Mouse (Mus musculus) gastrocnemius, postnatal 25 days (tissue): ENCODE data around the gene Thg1l. TPM values are rescaled to one million over a fixed set of nuclear protein-coding genes. Genes with fewer than 3 reads are reported as not detected.
A peak's percentile ranks its signal among the peaks of the same experiment; 100 is the strongest.

Source experiments
- DNase-seq: peaks from one replicate; pipeline ENCODE4 v3.0.0; 2022
- total RNA-seq, 2 experiments: library from RNA; stranded (reverse); gene quantifications; 1 replicate in 1 of 2; 2 replicates in 1 of 2; pipeline ENCODE4 v1.2.3; 2021

Thg1l gene
- total RNA-seq, 2 experiments from 2014 or later = 4.8 to 5.4 TPM

DNA sequence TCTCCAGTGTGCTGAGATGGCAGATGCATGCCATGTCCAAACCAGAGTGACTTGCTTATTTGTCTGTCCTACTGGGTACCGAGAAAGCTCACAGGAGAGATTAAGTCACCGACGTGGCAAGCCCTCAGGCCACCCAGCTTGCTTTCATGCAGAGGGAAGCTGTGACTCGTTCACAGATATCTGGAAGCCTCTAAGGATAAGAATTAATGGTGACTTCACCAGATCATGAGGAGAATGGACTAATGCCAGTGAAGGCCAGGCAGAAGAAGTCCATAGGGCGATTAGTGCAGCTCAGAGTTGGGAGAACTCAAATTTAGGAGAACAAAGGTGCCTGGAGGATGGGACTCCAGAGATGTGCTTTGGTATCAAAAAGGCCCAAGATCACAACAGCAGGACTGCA, 27.8 kb downstream of the Thg1l start:
- no peak for DNase-seq

DNA sequence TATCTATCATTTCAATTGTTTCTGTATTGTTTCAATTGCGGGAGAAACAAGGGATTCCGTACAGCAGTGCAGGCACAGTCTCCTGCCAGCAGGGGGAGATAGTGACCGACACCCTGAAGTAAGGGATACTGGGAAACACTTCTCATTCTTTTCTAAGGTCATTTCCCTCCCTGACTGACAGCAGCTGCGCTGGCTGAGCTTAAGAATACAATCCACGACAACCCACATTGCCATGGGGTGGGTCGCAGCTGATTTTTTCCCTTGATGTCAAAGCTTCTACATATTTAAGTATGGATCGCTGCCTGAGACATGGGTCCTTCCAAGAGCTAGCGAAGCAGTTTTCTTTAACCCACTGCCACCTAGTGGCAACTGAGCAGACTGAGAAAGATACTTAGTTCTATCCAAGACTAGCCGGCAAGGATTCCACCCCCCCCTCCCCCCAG, 28.6 kb downstream of the Thg1l start:
- peak; percentile 62 for DNase-seq

DNA sequence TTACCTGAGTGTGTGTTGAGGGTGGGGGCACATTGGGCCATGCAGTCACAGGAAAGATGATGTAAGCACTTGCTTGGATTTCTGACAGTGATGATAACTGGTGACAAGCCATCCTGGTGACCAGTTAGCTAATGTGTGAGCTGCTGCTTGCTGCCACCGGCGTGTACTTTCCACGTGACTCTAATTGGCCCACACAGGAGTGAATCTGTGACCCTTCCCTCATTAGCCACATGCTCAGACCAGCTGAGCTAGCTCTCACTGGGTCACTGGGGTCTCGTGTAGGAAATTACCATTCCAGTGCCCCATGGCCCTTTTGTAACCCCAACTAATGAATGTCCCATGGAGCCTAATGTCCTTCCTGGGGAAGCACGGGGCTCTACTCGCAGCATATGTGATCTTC, 29.9 kb downstream of the Thg1l start:
- DNase-seq = no peak

DNA sequence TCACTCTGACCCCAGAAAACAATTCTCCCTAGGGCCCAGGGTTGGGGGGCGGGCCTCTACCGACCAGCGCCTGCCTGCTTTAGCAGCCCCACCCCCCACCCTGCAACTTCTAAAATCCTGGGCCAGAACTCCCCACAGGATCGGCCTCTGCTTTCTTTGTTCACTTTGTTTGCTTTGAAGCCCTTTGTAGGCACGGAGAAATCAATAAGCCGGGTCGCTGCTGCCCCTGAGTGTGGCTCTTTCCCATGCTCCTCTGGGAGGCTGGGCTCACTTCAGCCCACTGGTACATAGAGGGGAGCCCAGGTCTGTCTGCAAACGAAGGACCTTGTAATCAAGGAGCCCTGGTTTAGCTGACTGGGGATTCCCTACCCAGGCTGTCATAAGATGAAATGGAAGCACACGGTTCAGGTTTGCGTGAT, 33.8 kb downstream of the Thg1l start:
- no peak for DNase-seq

DNA sequence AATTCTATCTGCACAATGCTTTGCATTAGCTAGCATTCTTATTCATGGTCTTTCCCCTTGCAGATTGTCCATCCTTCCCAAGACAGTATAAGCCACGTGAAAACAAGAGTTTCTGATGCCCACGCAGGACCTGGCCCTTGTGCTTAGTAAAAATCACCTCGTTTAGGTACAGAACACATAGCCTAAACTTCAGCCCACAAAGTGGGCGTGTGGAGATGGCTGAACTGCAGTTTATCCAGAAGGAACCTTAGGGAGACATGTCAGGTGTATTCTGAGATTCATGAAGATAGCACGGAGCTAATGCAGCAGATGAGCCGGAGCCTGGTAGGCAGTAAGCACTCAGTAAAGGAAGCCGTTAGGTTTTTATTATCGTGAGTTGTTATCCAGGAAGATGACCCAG, 34.3 kb downstream of the Thg1l start:
- DNase-seq = no peak

DNA sequence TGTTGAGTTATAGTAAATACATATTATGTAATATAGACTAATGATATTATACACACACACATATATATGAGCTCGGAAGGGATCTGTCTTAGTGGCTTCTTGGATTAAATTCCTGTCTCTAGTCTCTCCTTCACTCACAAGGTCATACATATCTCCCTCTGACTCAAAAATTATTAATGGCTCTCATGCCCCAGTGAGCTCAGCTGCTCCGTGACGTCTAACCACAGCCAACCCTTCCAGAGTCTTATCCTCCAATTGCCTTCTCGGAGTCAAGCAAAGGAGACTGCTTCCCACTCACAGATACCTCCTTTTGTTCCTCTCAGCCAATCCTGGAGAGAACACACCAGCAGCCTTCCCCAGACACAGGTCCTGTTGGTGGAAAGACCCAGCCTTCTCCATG, 36.5 kb downstream of the Thg1l start:
- DNase-seq = no peak

DNA sequence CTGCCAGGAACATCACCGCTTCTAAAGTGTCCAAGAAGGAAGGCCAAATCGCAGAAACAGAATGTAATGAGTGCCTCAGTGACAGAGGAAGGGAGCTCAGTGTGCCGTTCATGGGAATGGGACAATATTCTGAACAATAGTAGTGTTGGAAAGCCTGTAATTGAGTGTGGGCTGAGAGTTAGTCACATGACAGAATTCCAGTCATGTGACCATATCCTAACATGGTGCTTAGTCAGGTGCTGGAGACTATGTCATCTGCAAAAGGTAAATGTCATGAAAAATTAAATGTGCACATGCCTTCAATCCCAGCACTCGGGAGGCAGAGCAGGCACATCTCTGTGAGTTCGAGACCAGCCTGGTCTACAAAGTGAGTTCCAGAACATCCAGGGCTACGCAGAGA, 37.3 kb downstream of the Thg1l start:
- DNase-seq = no peak

DNA sequence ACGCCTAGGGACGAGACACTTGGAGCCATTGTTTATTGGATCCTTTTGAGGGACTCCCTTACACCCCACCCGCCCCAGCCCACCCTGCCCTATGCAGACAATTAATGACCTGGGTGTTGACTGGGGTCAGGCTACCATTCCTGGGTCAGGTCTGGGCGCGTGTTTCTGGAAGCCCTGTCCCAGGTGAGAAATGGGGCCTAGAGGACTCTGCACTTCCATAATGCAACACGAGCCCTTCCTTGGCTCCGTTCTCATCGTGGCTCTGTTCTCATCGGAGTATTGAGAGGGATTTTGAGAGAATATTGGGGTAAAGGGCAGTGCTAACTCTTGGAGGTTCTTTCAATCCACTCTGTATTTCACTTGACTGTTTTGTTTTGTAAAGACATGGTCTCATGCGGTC, 39.1 kb downstream of the Thg1l start:
- no peak for DNase-seq

DNA sequence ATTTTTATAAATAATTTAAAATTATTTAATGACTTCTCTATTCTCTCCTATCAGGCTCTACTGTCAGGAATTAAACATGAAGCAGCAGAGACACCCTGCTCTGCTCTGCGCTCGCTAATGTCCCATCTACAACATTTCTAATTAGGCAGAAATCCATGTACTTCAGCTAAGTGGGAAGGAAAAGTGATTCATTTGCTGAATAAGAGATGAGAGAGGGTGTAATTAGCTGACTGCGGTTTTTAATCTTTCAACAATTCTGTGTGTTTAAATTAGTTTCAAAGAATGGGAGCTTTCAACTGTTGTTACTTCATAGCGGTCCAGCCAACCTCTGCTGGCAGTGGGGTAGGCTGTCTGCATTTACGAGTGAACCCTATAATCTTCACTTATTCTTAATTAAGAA, 44.6 kb downstream of the Thg1l start:
- DNase-seq = no peak

DNA sequence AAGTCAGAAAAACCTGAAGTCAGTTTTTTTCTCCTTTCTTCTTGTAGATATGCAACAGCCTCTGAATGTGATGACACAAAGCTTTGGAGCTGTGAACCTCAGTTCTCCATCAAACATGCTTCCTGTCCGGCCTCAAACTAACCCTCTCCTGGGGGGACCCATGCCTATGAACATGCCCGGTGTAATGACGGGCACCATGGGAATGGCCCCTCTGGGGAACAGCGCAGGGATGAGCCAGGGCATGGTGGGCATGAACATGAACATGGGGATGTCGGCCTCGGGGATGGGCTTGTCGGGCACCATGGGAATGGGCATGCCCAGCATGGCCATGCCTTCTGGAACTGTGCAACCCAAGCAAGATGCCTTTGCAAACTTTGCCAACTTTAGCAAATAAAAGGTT, 46.4 kb downstream of the Thg1l start:
- no peak for DNase-seq

DNA sequence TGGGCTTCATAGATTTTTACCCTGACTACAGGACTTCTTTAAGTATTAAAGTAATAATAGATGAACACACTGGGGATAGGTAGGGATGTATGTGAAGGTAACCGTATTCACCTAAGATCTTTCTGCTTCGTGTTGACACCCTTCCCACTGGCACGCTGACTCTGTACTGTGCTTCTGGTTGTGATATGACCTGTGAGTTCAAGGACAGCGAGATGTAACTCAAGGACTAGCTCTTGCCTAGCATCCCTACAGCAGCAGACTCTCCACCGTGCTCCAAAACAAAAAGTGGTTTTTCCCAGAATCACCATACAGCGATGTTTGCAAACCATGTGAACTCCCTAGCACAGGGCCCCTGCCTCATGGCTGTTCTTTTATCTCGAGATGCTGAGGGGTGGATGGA, 47.2 kb downstream of the Thg1l start:
- DNase-seq = no peak

DNA sequence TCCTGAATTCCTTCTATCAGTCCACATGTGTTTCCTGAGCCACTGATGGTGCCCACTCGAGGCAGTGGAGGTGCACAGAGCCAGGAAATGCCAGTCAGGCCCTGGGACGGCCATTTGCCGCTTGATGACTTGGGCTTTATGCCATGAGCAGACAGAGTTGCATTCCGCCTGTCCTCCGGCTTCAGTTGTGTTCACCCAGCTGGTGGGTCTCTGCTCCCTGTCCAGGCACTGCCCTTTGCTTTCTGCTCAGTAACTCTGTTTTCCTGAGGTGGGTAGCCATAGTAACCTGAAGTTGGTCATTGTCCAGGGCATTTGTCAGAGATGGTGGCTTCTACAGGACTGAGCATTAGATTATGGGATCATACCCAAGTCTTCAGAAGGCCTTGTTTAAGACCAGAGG, 48.0 kb downstream of the Thg1l start:
- DNase-seq = no peak

DNA sequence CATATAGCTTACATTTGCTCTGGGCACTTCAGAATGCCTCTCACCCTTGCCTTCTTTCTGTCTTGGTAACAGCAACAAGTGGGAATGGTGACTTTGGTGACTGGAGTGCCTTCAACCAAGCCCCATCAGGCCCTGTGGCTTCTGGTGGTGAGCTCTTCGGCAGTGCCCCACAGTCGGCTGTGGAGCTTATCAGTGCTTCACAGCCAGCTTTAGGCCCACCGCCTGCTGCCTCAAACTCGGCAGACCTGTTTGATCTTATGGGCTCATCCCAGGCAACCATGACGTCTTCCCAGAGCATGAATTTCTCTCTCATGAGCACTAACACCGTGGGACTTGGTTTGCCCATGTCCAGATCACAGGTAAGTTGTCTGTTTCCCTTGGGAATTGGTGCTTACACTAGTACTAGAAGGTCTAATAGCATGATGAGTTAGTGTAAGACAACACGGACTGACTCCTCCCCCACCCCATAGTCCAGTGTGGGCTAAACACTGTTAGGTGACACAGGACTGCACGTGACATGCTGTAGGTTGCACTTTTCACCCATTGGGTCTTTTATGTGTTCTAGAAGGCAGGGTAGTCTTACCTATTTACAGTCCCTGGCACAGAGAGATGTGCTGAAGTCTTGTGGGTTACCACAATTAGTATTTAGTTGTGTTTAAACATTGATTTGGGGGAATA, 49.0 kb downstream of the Thg1l start:
- DNase-seq = no peak

DNA sequence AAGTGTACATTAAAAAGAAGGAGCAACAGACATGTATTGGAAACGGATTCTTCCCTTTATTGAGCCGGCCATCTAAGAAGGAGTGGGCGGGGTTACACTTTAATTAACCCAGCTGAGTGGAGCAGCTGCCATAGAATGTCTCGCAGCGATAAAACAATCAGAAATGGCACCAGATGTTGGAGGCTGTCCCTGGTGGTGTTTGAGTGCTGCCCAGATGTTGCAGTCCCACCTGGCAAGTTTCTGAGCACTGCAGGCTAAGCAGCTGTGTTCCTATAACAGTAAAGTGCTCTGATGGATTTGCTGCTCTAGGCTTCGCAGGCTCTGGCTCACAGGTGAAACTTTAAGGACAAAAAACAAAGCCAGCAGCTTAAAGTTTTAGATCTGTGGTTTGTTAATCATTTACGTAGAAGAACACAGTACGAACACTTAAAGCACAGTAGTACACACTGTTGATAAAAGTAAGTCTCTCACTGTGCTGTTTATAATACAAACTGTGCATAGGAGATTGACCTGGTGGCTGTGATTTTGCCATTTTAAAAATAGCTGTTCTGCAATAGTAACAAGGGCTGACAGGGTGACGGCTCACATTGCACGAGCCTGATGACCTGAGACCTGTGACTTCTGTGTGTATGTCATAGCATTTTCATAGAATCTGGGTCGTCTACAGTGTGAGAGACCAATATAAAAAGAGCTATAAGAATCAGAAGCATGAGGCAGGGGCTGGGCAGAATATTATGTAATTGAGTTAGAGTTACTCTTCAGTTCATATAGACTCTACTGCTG, 54.9 kb downstream of the Thg1l start:
- no peak for DNase-seq

DNA sequence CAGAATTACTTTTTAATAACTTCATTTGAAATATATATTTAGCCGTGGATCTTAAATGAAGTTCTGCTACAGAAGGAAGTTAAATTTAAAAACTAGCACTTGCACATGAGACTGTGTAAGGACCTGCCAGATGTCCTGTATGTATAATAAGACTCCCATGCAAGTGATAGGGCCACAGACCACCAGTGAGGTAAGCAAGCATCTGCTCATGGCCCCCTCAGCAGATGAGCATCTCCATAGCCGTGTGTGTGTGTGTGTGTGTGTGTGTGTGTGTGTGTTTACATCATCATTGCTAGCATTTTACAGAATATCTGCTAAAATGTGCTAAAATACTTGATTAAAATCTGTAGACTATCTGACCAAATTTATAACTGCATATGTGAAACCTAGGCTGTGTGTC, 57.9 kb downstream of the Thg1l start:
- DNase-seq = no peak

Other genes with a start within 250 kb of the Thg1l start
- 10 to 100 TPM; 27.8 to 35.3 TPM for gene Clint1, start 103.4 kb downstream of the Thg1l start, total RNA-seq
- 1 to 10 TPM; 1.9 to 2.6 TPM for gene Lsm11, start 10.6 kb downstream of the Thg1l start, total RNA-seq
- not detected for gene Sox30, start 24.8 kb upstream of the Thg1l start, total RNA-seq
- 1 to 10 TPM in 1 of 2 experiments, under 1 TPM in 1; 0.51 to 1.2 TPM for gene Gm12166, start 96.8 kb upstream of the Thg1l start, total RNA-seq
- gene Adam19, start 100.5 kb upstream of the Thg1l start, total RNA-seq = 1 to 10 TPM; 4.9 to 8.0 TPM
- gene Nipal4, start 211.0 kb upstream of the Thg1l start, total RNA-seq = not detected